Mouse (Mus musculus): Measurements from ENCODE around the gene Kyat1. TPM values are rescaled to one million over a fixed set of nuclear protein-coding genes. Genes with fewer than 3 reads are reported as not detected.

Kyat1 gene
- total RNA-seq, 1 experiment from 2014 or later = 13.5 TPM

Other genes with a start within 250 kb of the Kyat1 start
- 84.1 and 89.2 TPM in 2 replicates for gene Sptan1, start 240.3 kb downstream of the Kyat1 start, total RNA-seq (2017)
- 11.5 and 15.6 TPM in 2 replicates for gene Wdr34, start 157.0 kb downstream of the Kyat1 start, total RNA-seq (2017)
- gene Set, start 148.5 kb downstream of the Kyat1 start, total RNA-seq (2017) = 1,475 and 1,487 TPM in 2 replicates
- gene Pkn3, start 128.2 kb downstream of the Kyat1 start, total RNA-seq (2017) = 11.8 and 22.9 TPM in 2 replicates
- 8.0 and 11.4 TPM in 2 replicates for gene Zdhhc12, start 112.2 kb downstream of the Kyat1 start, total RNA-seq (2017)
- gene Zer1, start 81.3 kb downstream of the Kyat1 start, total RNA-seq (2017) = 11.8 and 17.4 TPM in 2 replicates
- 30.2 and 49.2 TPM in 2 replicates for gene Tbc1d13, start 72.1 kb downstream of the Kyat1 start, total RNA-seq (2017)
- 5.8 and 5.9 TPM in 2 replicates for gene Endog, start 34.4 kb downstream of the Kyat1 start, total RNA-seq (2017)
- 29.8 and 38.4 TPM in 2 replicates for gene Spout1, start 27.4 kb downstream of the Kyat1 start, total RNA-seq (2017)
- 3.9 and 11.0 TPM in 2 replicates for gene Lrrc8a, start 31.9 kb upstream of the Kyat1 start, total RNA-seq (2017)
- gene Gm28035, start 34.7 kb upstream of the Kyat1 start, total RNA-seq (2017) = 5.3 TPM in 1 of 2 replicates, not detected in the other
- 3.1 TPM in 1 of 2 replicates, not detected in the other for gene Phyhd1, start 60.4 kb upstream of the Kyat1 start, total RNA-seq (2017)
- gene Gm28038, start 75.2 kb upstream of the Kyat1 start, total RNA-seq (2017) = not detected in 2 replicates
- 9.7 and 12.1 TPM in 2 replicates for gene Dolk, start 80.5 kb upstream of the Kyat1 start, total RNA-seq (2017)
- 30.9 and 31.6 TPM in 2 replicates for gene Nup188, start 80.5 kb upstream of the Kyat1 start, total RNA-seq (2017)
- gene Sh3glb2, start 153.5 kb upstream of the Kyat1 start, total RNA-seq (2017) = 15.1 and 31.5 TPM in 2 replicates
- 9.1 and 15.0 TPM in 2 replicates for gene Miga2, start 158.4 kb upstream of the Kyat1 start, total RNA-seq (2017)
- 33.9 and 35.7 TPM in 2 replicates for gene Dolpp1, start 186.4 kb upstream of the Kyat1 start, total RNA-seq (2017)
- 17.1 and 17.3 TPM in 2 replicates for gene Crat, start 210.0 kb upstream of the Kyat1 start, total RNA-seq (2017)
- gene Ptpa, start 210.2 kb upstream of the Kyat1 start, total RNA-seq (2017) = 46.4 and 76.0 TPM in 2 replicates